Mouse (Mus musculus): Measurements from ENCODE around the gene D1Pas1.

DNA sequence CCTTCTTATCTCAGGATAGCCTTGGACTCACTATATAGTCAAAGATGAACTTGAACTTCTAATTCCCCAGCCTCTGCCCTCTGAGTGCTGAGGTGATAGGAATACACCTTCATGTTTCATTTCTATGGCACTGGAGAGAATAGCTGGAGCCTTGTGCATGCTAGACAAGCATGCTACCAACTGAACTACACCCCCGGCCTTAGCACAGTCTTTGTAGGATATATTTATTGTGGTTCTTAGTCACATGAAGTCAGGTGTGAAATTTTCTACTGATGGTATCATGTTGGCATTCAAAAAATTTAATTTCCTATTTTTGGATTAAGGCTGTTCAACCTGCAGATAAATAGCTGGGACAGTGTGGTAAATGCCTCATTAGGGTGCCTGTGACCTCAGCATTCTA lies 33.0 kb upstream of the D1Pas1 start:
- TF ChIP-seq CTCF (IDR thresholded peaks at IDR 0.05; ENCODE audit: borderline replicate concordance, insufficient read depth, low read depth, low read length): no peak
- no peak for TF ChIP-seq POLR2A (IDR thresholded peaks at IDR 0.05; ENCODE audit: borderline replicate concordance, insufficient read depth, low read length)

Data from cerebellum, adult 2 months (tissue).